Mouse (Mus musculus): ENCODE measurements around the gene Susd5. TPM values are rescaled to one million over a fixed set of nuclear protein-coding genes. Genes with fewer than 3 reads are reported as not detected.
"Not testable (repeated sequence)": the region's sequence is repeated elsewhere in the genome, so short reads cannot be mapped to it uniquely, and the experiment has no call there.

Susd5 gene
- polyA plus RNA-seq, 1 experiment from 2014 or later, result 0.53 TPM

GRCm38 (mm10) chr9:114073681-114074080 lies 16.7 kb downstream of the Susd5 start:
- 74% methylated on average over 19 of the region's 19 CpGs for WGBS
- ATAC-seq (replicated peaks; ENCODE audit: insufficient number of reproducible peaks, insufficient read depth, low FRiP score, low read depth), result no peak
- no peaks in the 10 kb centered on the region for H3K27me3 ChIP-seq
- no peak overlapping the region for H3K27ac ChIP-seq
- H3K9me3 ChIP-seq (replicated peaks), result no peaks in the 10 kb centered on the region
- no peaks in the 10 kb centered on the region for H3K36me3 ChIP-seq
- no peak overlapping the region for H3K9ac ChIP-seq
- H3K4me1 ChIP-seq (replicated peaks), result no peaks in the 10 kb centered on the region
- no peak overlapping the region for H3K4me3 ChIP-seq
- H3K4me2 ChIP-seq, result no peak overlapping the region

- no peak overlapping the region for H3K4me2 ChIP-seq
- H3K4me1 ChIP-seq (replicated peaks), result no peaks in the 10 kb centered on the region
- 63% methylated on average over 3 of the region's 3 CpGs for WGBS
- H3K4me3 ChIP-seq, result no peak overlapping the region
- no peaks in the 10 kb centered on the region for H3K9me3 ChIP-seq (replicated peaks)
- no peaks in the 10 kb centered on the region for H3K36me3 ChIP-seq
- ATAC-seq (replicated peaks; ENCODE audit: insufficient number of reproducible peaks, insufficient read depth, low FRiP score, low read depth), result no peak
- no peak overlapping the region for H3K9ac ChIP-seq
- no peak overlapping the region for H3K27ac ChIP-seq
- no peaks in the 10 kb centered on the region for H3K27me3 ChIP-seq
Observed at GRCm38 (mm10) chr9:114086422-114086821, 29.5 kb downstream of the Susd5 start.

- WGBS, result 79% methylated on average over 11 of the region's 11 CpGs
- no peak overlapping the region for H3K27ac ChIP-seq
- ATAC-seq (replicated peaks; ENCODE audit: insufficient number of reproducible peaks, insufficient read depth, low FRiP score, low read depth), result no peak
Observed at GRCm38 (mm10) chr9:114087106-114087815, 30.3 kb downstream of the Susd5 start.

GRCm38 (mm10) chr9:114088885-114089284 lies 31.9 kb downstream of the Susd5 start:
- not testable (repeated sequence) for H3K9ac ChIP-seq; H3K27ac ChIP-seq; H3K9me3 ChIP-seq (replicated peaks); H3K4me2 ChIP-seq; H3K27me3 ChIP-seq; ATAC-seq (replicated peaks; ENCODE audit: insufficient number of reproducible peaks, insufficient read depth, low FRiP score, low read depth); H3K4me1 ChIP-seq (replicated peaks); H3K36me3 ChIP-seq; H3K4me3 ChIP-seq
- 87% methylated on average over 6 of the region's 6 CpGs for WGBS

More at GRCm38 (mm10) chr9:114087106-114087815, 30.3 kb downstream of the Susd5 start:
- Histone ChIP-seq H3K27me3 (no peaks in the 10 kb centered on the region), H3K9me3 (replicated peaks) (no peaks in the 10 kb centered on the region), H3K9ac (no peak overlapping the region), H3K4me2 (no peak overlapping the region), H3K4me3 (no peak overlapping the region), H3K36me3 (no peaks in the 10 kb centered on the region), H3K4me1 (replicated peaks) (no peaks in the 10 kb centered on the region)

GRCm38 (mm10) chr9:114092188-114092587 lies 35.2 kb downstream of the Susd5 start:
- ATAC-seq (replicated peaks; ENCODE audit: insufficient number of reproducible peaks, insufficient read depth, low FRiP score, low read depth); H3K27me3 ChIP-seq; H3K9ac ChIP-seq; H3K4me1 ChIP-seq (replicated peaks); H3K4me2 ChIP-seq; H3K27ac ChIP-seq; H3K4me3 ChIP-seq; H3K9me3 ChIP-seq (replicated peaks); H3K36me3 ChIP-seq: not testable (repeated sequence)
- WGBS, result 18% methylated on average over 9 of the region's 9 CpGs

GRCm38 (mm10) chr9:114094854-114095253 lies 37.9 kb downstream of the Susd5 start:
- Histone ChIP-seq H3K27ac (no peak overlapping the region), H3K27me3 (no peaks in the 10 kb centered on the region), H3K4me2 (no peak overlapping the region), H3K4me3 (no peak overlapping the region), H3K9ac (no peak overlapping the region), H3K4me1 (replicated peaks) (no peaks in the 10 kb centered on the region), H3K36me3 (no peaks in the 10 kb centered on the region), H3K9me3 (replicated peaks) (no peaks in the 10 kb centered on the region)
- no peak for ATAC-seq (replicated peaks; ENCODE audit: insufficient number of reproducible peaks, insufficient read depth, low FRiP score, low read depth)
- 84% methylated on average over 2 of the region's 2 CpGs for WGBS

GRCm38 (mm10) chr9:114098716-114099302 lies 41.9 kb downstream of the Susd5 start:
- no peaks in the 10 kb centered on the region for H3K9me3 ChIP-seq (replicated peaks)
- WGBS, result 48% methylated on average over 9 of the region's 9 CpGs
- no peak overlapping the region for H3K9ac ChIP-seq
- ATAC-seq (replicated peaks; ENCODE audit: insufficient number of reproducible peaks, insufficient read depth, low FRiP score, low read depth), result no peak
- no peaks in the 10 kb centered on the region for H3K4me1 ChIP-seq (replicated peaks)
- no peaks in the 10 kb centered on the region for H3K36me3 ChIP-seq
- H3K27me3 ChIP-seq, result no peaks in the 10 kb centered on the region
- H3K4me2 ChIP-seq, result no peak overlapping the region
- H3K4me3 ChIP-seq, result no peak overlapping the region
- H3K27ac ChIP-seq, result no peak overlapping the region

GRCm38 (mm10) chr9:114110268-114110667 lies 53.3 kb downstream of the Susd5 start:
- H3K4me3 ChIP-seq, result no peak overlapping the region
- H3K9ac ChIP-seq, result no peak overlapping the region
- no peak overlapping the region for H3K4me2 ChIP-seq
- no peaks in the 10 kb centered on the region for H3K36me3 ChIP-seq
- H3K27ac ChIP-seq, result no peak overlapping the region
- no peaks in the 10 kb centered on the region for H3K27me3 ChIP-seq
- H3K9me3 ChIP-seq (replicated peaks), result no peaks in the 10 kb centered on the region
- no peaks in the 10 kb centered on the region for H3K4me1 ChIP-seq (replicated peaks)
- WGBS, result 77% methylated on average over 2 of the region's 2 CpGs
- no peak for ATAC-seq (replicated peaks; ENCODE audit: insufficient number of reproducible peaks, insufficient read depth, low FRiP score, low read depth)

GRCm38 (mm10) chr9:114111161-114111560 lies 54.2 kb downstream of the Susd5 start:
- 78% methylated on average over 8 of the region's 8 CpGs for whole genome bisulfite sequencing

GRCm38 (mm10) chr9:114112226-114112625 lies 55.3 kb downstream of the Susd5 start:
- H3K9ac ChIP-seq, result no peak overlapping the region
- no peaks in the 10 kb centered on the region for H3K4me1 ChIP-seq (replicated peaks)
- no peak for ATAC-seq (replicated peaks; ENCODE audit: insufficient number of reproducible peaks, insufficient read depth, low FRiP score, low read depth)
- H3K27ac ChIP-seq, result no peak overlapping the region
- WGBS, result 53% methylated on average over 6 of the region's 6 CpGs
- no peaks in the 10 kb centered on the region for H3K9me3 ChIP-seq (replicated peaks)
- no peaks in the 10 kb centered on the region for H3K27me3 ChIP-seq
- no peaks in the 10 kb centered on the region for H3K36me3 ChIP-seq
- no peak overlapping the region for H3K4me3 ChIP-seq
- H3K4me2 ChIP-seq, result no peak overlapping the region

More at GRCm38 (mm10) chr9:114111161-114111560, 54.2 kb downstream of the Susd5 start:
- ATAC-seq (replicated peaks; ENCODE audit: insufficient number of reproducible peaks, insufficient read depth, low FRiP score, low read depth), result no peak
- no peak overlapping the region for H3K4me3 ChIP-seq
- H3K9ac ChIP-seq, result no peak overlapping the region
- H3K36me3 ChIP-seq, result no peaks in the 10 kb centered on the region
- no peak overlapping the region for H3K4me2 ChIP-seq
- H3K27ac ChIP-seq, result no peak overlapping the region
- no peaks in the 10 kb centered on the region for H3K27me3 ChIP-seq
- no peaks in the 10 kb centered on the region for H3K4me1 ChIP-seq (replicated peaks)
- no peaks in the 10 kb centered on the region for H3K9me3 ChIP-seq (replicated peaks)

GRCm38 (mm10) chr9:114113911-114114623 lies 57.1 kb downstream of the Susd5 start:
- Histone ChIP-seq H3K36me3 (no peaks in the 10 kb centered on the region), H3K9me3 (replicated peaks) (no peaks in the 10 kb centered on the region), H3K4me2 (no peak overlapping the region), H3K4me3 (no peak overlapping the region), H3K27me3 (no peaks in the 10 kb centered on the region), H3K27ac (no peak overlapping the region), H3K4me1 (replicated peaks) (no peaks in the 10 kb centered on the region), H3K9ac (no peak overlapping the region)
- 72% methylated on average over 18 of the region's 18 CpGs for WGBS
- ATAC-seq (replicated peaks; ENCODE audit: insufficient number of reproducible peaks, insufficient read depth, low FRiP score, low read depth), result no peak

All from heart, embryonic 15.5 days (tissue).